Mouse (Mus musculus) olfactory bulb, adult 2 months (tissue): ENCODE results near the gene Rbm47.

ENCODE experiments used
- CTCF ChIP-seq: fragments of 200-500 bp; IDR thresholded peaks from 2 replicates; pipeline ENCODE4 v1.5.1; 2012; ENCODE audit warnings: low read depth, mild to moderate bottlenecking, low read length, moderate library complexity; ENCODE audit not compliant: insufficient read depth
- POLR2A ChIP-seq: fragments of 200-500 bp; IDR thresholded peaks from 2 replicates; pipeline ENCODE4 v1.6.1; 2012; ENCODE audit warnings: mild to moderate bottlenecking, low read depth, low read length, moderate library complexity; ENCODE audit not compliant: insufficient read depth

- no peak for TF ChIP-seq CTCF
- no peak for TF ChIP-seq POLR2A
Measured at GRCm38 (mm10) chr5:66082229-66082572, 90.7 kb downstream of the Rbm47 start.
